In the genomic region with DNA sequence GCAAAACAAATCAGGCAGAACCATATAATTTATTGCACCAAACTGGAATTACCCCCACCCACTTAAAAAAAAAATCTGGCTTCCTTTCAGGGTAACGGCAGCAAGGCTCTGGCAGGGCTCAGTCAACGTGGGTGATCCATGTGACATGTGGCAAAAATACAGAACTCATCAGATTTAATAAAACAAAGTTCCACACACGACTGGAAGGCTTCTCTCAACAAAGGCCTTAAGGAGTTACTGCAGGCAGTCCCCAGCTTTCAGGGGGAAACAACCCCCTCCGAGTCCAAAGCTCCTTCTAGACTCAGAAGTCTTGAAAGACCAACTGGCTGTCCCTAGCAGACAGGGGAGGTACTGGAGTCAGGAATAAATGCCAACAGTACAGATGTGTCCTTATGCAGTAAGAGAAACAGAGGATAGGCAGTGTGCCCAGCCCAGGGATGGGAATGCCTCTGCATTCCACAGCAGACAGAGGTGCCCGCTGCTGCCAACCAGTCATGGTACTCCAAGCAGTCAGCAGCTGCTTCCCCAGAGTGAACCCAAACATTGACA, we compare ENCODE assay signal across 16 mouse cellular contexts.
A peak's percentile ranks its signal among the peaks of the same experiment; 100 is the strongest.
DNase-seq lines count a peak whose midpoint lies in the region; ATAC-seq lines count a peak whose summit lies in the region.
"Had no signal": no experiment of that assay in that cellular context is flagged by ENCODE, and none has a peak within 500 bp of the region (broad histone marks: within the 10 kb centered on the region; RNA-seq: fewer than 3 reads in every experiment).

No protein-coding gene starts in this region.

- H3K9ac ChIP-seq in kidney, embryonic 16.5 days (replicated peaks; ENCODE audit: low read length), result no peak overlapping the region
- H3K9ac ChIP-seq: forebrain, embryonic 13.5 days; heart, embryonic 13.5 days; hindbrain, embryonic 14.5 days; liver, embryonic 15.5 days; midbrain, embryonic 15.5 days had no signal

- H3K4me2 ChIP-seq in kidney, embryonic 16.5 days (replicated peaks; ENCODE audit: low read depth, low read length), result no peak overlapping the region
- H3K4me2 ChIP-seq: forebrain, embryonic 13.5 days; heart, embryonic 13.5 days; hindbrain, embryonic 14.5 days; liver, embryonic 15.5 days; midbrain, embryonic 15.5 days had no signal

- H3K27ac ChIP-seq in kidney, embryonic 16.5 days (ENCODE audit: low read length), result no peak overlapping the region
- H3K27ac ChIP-seq: forebrain, embryonic 13.5 days; heart, embryonic 13.5 days; hindbrain, embryonic 14.5 days; liver, embryonic 15.5 days; midbrain, embryonic 15.5 days had no signal

- H3K4me3 ChIP-seq in kidney, embryonic 16.5 days (ENCODE audit: low read length), result no peak overlapping the region
- H3K4me3 ChIP-seq: forebrain, embryonic 13.5 days; heart, embryonic 13.5 days; liver, embryonic 15.5 days; midbrain, embryonic 15.5 days had no signal

- H3K4me1 ChIP-seq in kidney, embryonic 16.5 days (ENCODE audit: insufficient read depth, low read length), result no peaks in the 10 kb centered on the region
- H3K4me1 ChIP-seq: forebrain, embryonic 13.5 days; heart, embryonic 13.5 days; liver, embryonic 15.5 days; midbrain, embryonic 15.5 days had no signal

- H3K9me3 ChIP-seq in kidney, embryonic 16.5 days (ENCODE audit: low read length), result no peaks in the 10 kb centered on the region
- H3K9me3 ChIP-seq: forebrain, embryonic 13.5 days; heart, embryonic 13.5 days; liver, embryonic 15.5 days; midbrain, embryonic 15.5 days had no signal

- H3K36me3 ChIP-seq in kidney, embryonic 16.5 days (ENCODE audit: insufficient read depth, low read length), result no peaks in the 10 kb centered on the region
- H3K36me3 ChIP-seq: heart, embryonic 13.5 days; liver, embryonic 15.5 days; midbrain, embryonic 15.5 days had no signal

- peak; percentile 10 for DNase-seq in gastrocnemius, postnatal 25 days
- no peak for DNase-seq in gastrocnemius, adult 18-20 months (ENCODE audit: low spot score)
- DNase-seq in kidney, adult 8-10 months, result no peak
- DNase-seq in lung, postnatal 10 days, result peak; percentile 42
- no peak for DNase-seq in lung, postnatal 25 days (ENCODE audit: low spot score)
- no peak for DNase-seq in cerebellum, adult 11-12 months
- DNase-seq: adrenal gland, adult 8-10 months; cerebellum, adult 18-20 months; thymus, postnatal 25 days had no signal

- ATAC-seq in kidney, embryonic 16.5 days (ENCODE audit: low FRiP score, low TSS enrichment), result peak; percentile 59; the same call in 1 of the 2 replicates
- ATAC-seq: forebrain, embryonic 13.5 days; intestine, embryonic 16.5 days; midbrain, embryonic 15.5 days had no signal

- no peaks in the 10 kb centered on the region for H3K27me3 ChIP-seq in kidney, embryonic 16.5 days (ENCODE audit: insufficient read depth, low read length)
- H3K27me3 ChIP-seq: forebrain, embryonic 13.5 days; liver, embryonic 15.5 days; midbrain, embryonic 15.5 days had no signal

- WGBS in kidney, embryonic 16.5 days, result 29% methylated on average over 5 of the region's 5 CpGs

Comparison
In these comparisons a context has a peak if more than half of its experiments do, and no peak if none do; other contexts are left out.
1. DNase-seq: peak in gastrocnemius, postnatal 25 days (single experiment) and lung, postnatal 10 days (single experiment); none in gastrocnemius, adult 18-20 months (single experiment), kidney, adult 8-10 months (0 of 2), lung, postnatal 25 days (single experiment) and cerebellum, adult 11-12 months (single experiment).